Mouse (Mus musculus) fat pad, adult 2 months (tissue): ENCODE measurements at regions not wholly inside any gene's neighbourhood (a gene's known extent, or its start where the extent isn't known, plus 50 kb on each side); places are given as distances from the start of the nearest gene placed in this dataset.

Experiments used
- DNase-seq: peaks from one replicate; pipeline ENCODE4 v3.0.0-alpha.2; 2011; ENCODE audit warnings: low read depth, low spot score; ENCODE audit errors: extremely low read depth

GRCm38 (mm10) chr3:83552516-83553139, 213.5 kb upstream of the Sfrp2 start:
- DNase-seq = no peak

GRCm38 (mm10) chr3:83553858-83554257, 212.3 kb upstream of the Sfrp2 start:
- no peak for DNase-seq

GRCm38 (mm10) chr3:83556788-83557515, 209.2 kb upstream of the Sfrp2 start:
- DNase-seq = no peak

GRCm38 (mm10) chr3:83562026-83562425, 204.1 kb upstream of the Sfrp2 start:
- no peak for DNase-seq

GRCm38 (mm10) chr3:83575526-83575925, 190.6 kb upstream of the Sfrp2 start:
- DNase-seq = no peak

- DNase-seq = no peak
Observed at GRCm38 (mm10) chr3:83576155-83576554, 190.0 kb upstream of the Sfrp2 start.

GRCm38 (mm10) chr3:83580766-83581165, 185.4 kb upstream of the Sfrp2 start:
- DNase-seq = no peak

- DNase-seq = no peak
Observed at GRCm38 (mm10) chr3:83582256-83582655, 183.9 kb upstream of the Sfrp2 start.

GRCm38 (mm10) chr3:83583071-83583672, 182.9 kb upstream of the Sfrp2 start:
- DNase-seq = no peak

- no peak for DNase-seq
Observed at GRCm38 (mm10) chr3:83586086-83586485, 180.0 kb upstream of the Sfrp2 start.

- DNase-seq = no peak
Observed at GRCm38 (mm10) chr3:83586551-83586950, 179.6 kb upstream of the Sfrp2 start.

GRCm38 (mm10) chr3:83589127-83589526, 177.0 kb upstream of the Sfrp2 start:
- no peak for DNase-seq

- DNase-seq = no peak
Observed at GRCm38 (mm10) chr3:83591206-83591605, 174.9 kb upstream of the Sfrp2 start.

- DNase-seq = no peak
Observed at GRCm38 (mm10) chr3:83593321-83593720, 172.8 kb upstream of the Sfrp2 start.

- DNase-seq = no peak
Observed at GRCm38 (mm10) chr3:83601506-83601905, 164.6 kb upstream of the Sfrp2 start.

GRCm38 (mm10) chr3:83609095-83609770, 156.9 kb upstream of the Sfrp2 start:
- DNase-seq = no peak

- DNase-seq = no peak
Observed at GRCm38 (mm10) chr3:83620435-83620834, 145.7 kb upstream of the Sfrp2 start.

GRCm38 (mm10) chr3:83633032-83633431, 133.1 kb upstream of the Sfrp2 start:
- no peak for DNase-seq

- DNase-seq = no peak
Observed at GRCm38 (mm10) chr3:83640433-83640832, 125.7 kb upstream of the Sfrp2 start.

- no peak for DNase-seq
Observed at GRCm38 (mm10) chr3:83663716-83664115, 102.4 kb upstream of the Sfrp2 start.

- DNase-seq = no peak
Observed at GRCm38 (mm10) chr3:83676147-83676546, 90.0 kb upstream of the Sfrp2 start.

GRCm38 (mm10) chr3:83686611-83687010, 79.5 kb upstream of the Sfrp2 start:
- DNase-seq = no peak
